Mouse (Mus musculus): ENCODE measurements around the gene Gpx3. TPM values are rescaled to one million over a fixed set of nuclear protein-coding genes. Genes with fewer than 3 reads are reported as not detected.
"Not testable (repeated sequence)": the region's sequence is repeated elsewhere in the genome, so short reads cannot be mapped to it uniquely, and the experiment has no call there.

Gene Gpx3
- total RNA-seq, 2 experiments from 2014 or later = 8.6 to 9.7 TPM

GRCm38 (mm10) chr11:54930318-54930979 lies 28.2 kb downstream of the Gpx3 start:
- intact Hi-C loops (cut with DNase I) = loop anchor here (1.0 to 5.0 kb wide), 2 partner anchors 54 to 157 kb away; no protein-coding TSS in a partner anchor
- peak; percentile 52 to 54 for DNase-seq (ENCODE audit: low spot score in 2 of 2)

- DNase-seq (ENCODE audit: low spot score in 2 of 2) = peak; percentile 23 to 30
- intact Hi-C loops (cut with DNase I) = loop anchor here (5.0 kb wide), 1 partner anchor 156 kb away; no protein-coding TSS in a partner anchor
Observed at GRCm38 (mm10) chr11:54931405-54932093, 29.3 kb downstream of the Gpx3 start.

- no peak for DNase-seq (ENCODE audit: low spot score in 2 of 2)
- intact Hi-C loops (cut with DNase I) = loop anchor here (5.0 kb wide), 1 partner anchor 155 kb away; no protein-coding TSS in a partner anchor
Observed at GRCm38 (mm10) chr11:54932540-54932939, 30.3 kb downstream of the Gpx3 start.

- DNase-seq (ENCODE audit: low spot score in 2 of 2) = no peak
- intact Hi-C loops (cut with DNase I) = loop anchor here (5.0 kb wide), 1 partner anchor 153 kb away; no protein-coding TSS in a partner anchor
Observed at GRCm38 (mm10) chr11:54934198-54934597, 31.9 kb downstream of the Gpx3 start.

- intact Hi-C loops (cut with DNase I) = no loop called here
- DNase-seq (ENCODE audit: low spot score in 2 of 2) = no peak
Observed at GRCm38 (mm10) chr11:54936035-54936770, 34.0 kb downstream of the Gpx3 start.

GRCm38 (mm10) chr11:54936771-54937140 lies 34.5 kb downstream of the Gpx3 start:
- intact Hi-C loops (cut with DNase I) = no loop called here
- DNase-seq (ENCODE audit: low spot score in 2 of 2) = no peak

- intact Hi-C loops (cut with DNase I) = no loop called here
- DNase-seq (ENCODE audit: low spot score in 2 of 2) = no peak
Observed at GRCm38 (mm10) chr11:54939501-54939900, 37.2 kb downstream of the Gpx3 start.

- intact Hi-C loops (cut with DNase I) = no loop called here
- peak in 1 of 2 experiments; percentile 7 for DNase-seq (ENCODE audit: low spot score in 2 of 2)
Observed at GRCm38 (mm10) chr11:54940056-54940455, 37.8 kb downstream of the Gpx3 start.

- DNase-seq (ENCODE audit: low spot score in 2 of 2) = no peak
- intact Hi-C loops (cut with DNase I) = no loop called here
Observed at GRCm38 (mm10) chr11:54944702-54945101, 42.4 kb downstream of the Gpx3 start.

GRCm38 (mm10) chr11:54949717-54950116 lies 47.5 kb downstream of the Gpx3 start:
- intact Hi-C loops (cut with DNase I) = no loop called here
- no peak for DNase-seq (ENCODE audit: low spot score in 2 of 2)

GRCm38 (mm10) chr11:54950684-54951083 lies 48.4 kb downstream of the Gpx3 start:
- intact Hi-C loops (cut with DNase I) = no loop called here
- DNase-seq (ENCODE audit: low spot score in 2 of 2) = no peak

GRCm38 (mm10) chr11:54952651-54953050 lies 50.4 kb downstream of the Gpx3 start:
- intact Hi-C loops (cut with DNase I) = no loop called here
- no peak for DNase-seq (ENCODE audit: low spot score in 2 of 2)

GRCm38 (mm10) chr11:54953993-54954446 lies 51.8 kb downstream of the Gpx3 start:
- intact Hi-C loops (cut with DNase I) = no loop called here
- peak; percentile 17 to 74 for DNase-seq (ENCODE audit: low spot score in 2 of 2)

- intact Hi-C loops (cut with DNase I) = no loop called here
- no peak for DNase-seq (ENCODE audit: low spot score in 2 of 2)
Observed at GRCm38 (mm10) chr11:54954716-54955115, 52.5 kb downstream of the Gpx3 start.

- DNase-seq (ENCODE audit: low spot score in 2 of 2); intact Hi-C loops (cut with DNase I): not testable (repeated sequence)
Observed at GRCm38 (mm10) chr11:54955400-54955734, 53.1 kb downstream of the Gpx3 start.

- peak; percentile 98 to 99 for DNase-seq (ENCODE audit: low spot score in 2 of 2)
- intact Hi-C loops (cut with DNase I) = no loop called here
Observed at GRCm38 (mm10) chr11:54955735-54956480, 53.7 kb downstream of the Gpx3 start.

GRCm38 (mm10) chr11:54956912-54957311 lies 54.7 kb downstream of the Gpx3 start:
- no peak for DNase-seq (ENCODE audit: low spot score in 2 of 2)
- intact Hi-C loops (cut with DNase I) = no loop called here

- DNase-seq (ENCODE audit: low spot score in 2 of 2); intact Hi-C loops (cut with DNase I): not testable (repeated sequence)
Observed at GRCm38 (mm10) chr11:54957708-54958107, 55.5 kb downstream of the Gpx3 start.

GRCm38 (mm10) chr11:54958571-54959073 lies 56.4 kb downstream of the Gpx3 start:
- intact Hi-C loops (cut with DNase I) = no loop called here
- no peak for DNase-seq (ENCODE audit: low spot score in 2 of 2)
